Mouse (Mus musculus) ovary, adult 18-20 months (tissue): ENCODE data around the gene Apobec3.
"Not testable (repeated sequence)": the region's sequence is repeated elsewhere in the genome, so short reads cannot be mapped to it uniquely, and the experiment has no call there.

Experiments
- DNase-seq: peaks from one replicate; pipeline ENCODE4 v3.0.0; 2022; ENCODE audit warnings: low spot score, mixed read lengths

The Apobec3 gene

GRCm38 (mm10) chr15:79927637-79928122 lies 36.2 kb downstream of the Apobec3 start:
- peak; percentile 93 for DNase-seq

GRCm38 (mm10) chr15:79928316-79928715 lies 36.9 kb downstream of the Apobec3 start:
- no peak for DNase-seq

- no peak for DNase-seq
Observed at GRCm38 (mm10) chr15:79928736-79929135, 37.3 kb downstream of the Apobec3 start.

- DNase-seq, result no peak
Observed at GRCm38 (mm10) chr15:79929734-79930133, 38.3 kb downstream of the Apobec3 start.

- no peak for DNase-seq
Observed at GRCm38 (mm10) chr15:79931496-79932141, 40.2 kb downstream of the Apobec3 start.

- peak; percentile 82 for DNase-seq
Observed at GRCm38 (mm10) chr15:79932323-79932987, 41.0 kb downstream of the Apobec3 start.

GRCm38 (mm10) chr15:79933052-79933669 lies 41.7 kb downstream of the Apobec3 start:
- no peak for DNase-seq

- DNase-seq, result no peak
Observed at GRCm38 (mm10) chr15:79933670-79934514, 42.4 kb downstream of the Apobec3 start.

GRCm38 (mm10) chr15:79934776-79935175 lies 43.3 kb downstream of the Apobec3 start:
- DNase-seq, result no peak

- no peak for DNase-seq
Observed at GRCm38 (mm10) chr15:79935654-79936373, 44.4 kb downstream of the Apobec3 start.

- DNase-seq, result no peak
Observed at GRCm38 (mm10) chr15:79936374-79936751, 44.9 kb downstream of the Apobec3 start.

- DNase-seq, result no peak
Observed at GRCm38 (mm10) chr15:79939020-79939419, 47.6 kb downstream of the Apobec3 start.

GRCm38 (mm10) chr15:79939501-79939900 lies 48.0 kb downstream of the Apobec3 start:
- DNase-seq, result not testable (repeated sequence)

GRCm38 (mm10) chr15:79939913-79940312 lies 48.5 kb downstream of the Apobec3 start:
- no peak for DNase-seq

GRCm38 (mm10) chr15:79940932-79941331 lies 49.5 kb downstream of the Apobec3 start:
- DNase-seq, result no peak

GRCm38 (mm10) chr15:79942541-79942940 lies 51.1 kb downstream of the Apobec3 start:
- DNase-seq, result no peak

GRCm38 (mm10) chr15:79943584-79943983 lies 52.1 kb downstream of the Apobec3 start:
- DNase-seq, result no peak

GRCm38 (mm10) chr15:79944948-79945347 lies 53.5 kb downstream of the Apobec3 start:
- DNase-seq, result no peak

- DNase-seq, result peak; percentile 73
Observed at GRCm38 (mm10) chr15:79946022-79946421, 54.6 kb downstream of the Apobec3 start.

- no peak for DNase-seq
Observed at GRCm38 (mm10) chr15:79946790-79947189, 55.3 kb downstream of the Apobec3 start.

- DNase-seq, result no peak
Observed at GRCm38 (mm10) chr15:79947681-79948080, 56.2 kb downstream of the Apobec3 start.
